Mouse (Mus musculus): Measurements from ENCODE around the gene Hemk1.
A peak's percentile ranks its signal among the peaks of the same experiment; 100 is the strongest.

- TF ChIP-seq POLR2A (IDR thresholded peaks at IDR 0.05; ENCODE audit: borderline replicate concordance, control insufficient read depth, low read depth, low read length) (no peak), CTCF (IDR thresholded peaks at IDR 0.05; ENCODE audit: control insufficient read depth, insufficient read depth, low read length) (peak; percentile 73)
Measured at GRCm38 (mm10) chr9:107386722-107387121, 48.6 kb upstream of the Hemk1 start.

All from bone marrow, adult 2 months (tissue).